In the genomic region with DNA sequence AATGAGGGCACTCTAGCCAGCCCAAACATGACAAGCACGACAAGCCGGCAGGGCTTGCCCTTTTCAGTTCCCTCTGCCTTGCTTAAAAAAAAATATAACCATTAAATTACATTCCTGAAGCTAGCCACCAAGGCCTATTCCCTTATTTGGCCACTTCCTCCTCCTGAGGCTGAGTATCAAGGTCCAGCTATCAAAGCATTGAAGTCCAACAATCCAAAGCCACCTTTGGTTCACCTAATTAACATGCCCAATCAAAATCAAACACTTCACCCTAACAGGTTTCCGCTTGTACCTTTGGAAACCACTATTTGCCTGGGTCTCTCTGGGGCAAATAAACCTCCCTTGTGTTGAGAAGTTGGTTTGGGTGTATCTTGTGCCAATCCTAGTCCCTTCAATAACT, we compare ENCODE assay signal across 33 mouse cellular contexts. TPM values are rescaled to one million over a fixed set of nuclear protein-coding genes. Genes with fewer than 3 reads are reported as not detected.
A peak's percentile ranks its signal among the peaks of the same experiment; 100 is the strongest.
DNase-seq lines count a peak whose midpoint lies in the region; ATAC-seq and TF ChIP-seq lines count a peak whose summit lies in the region.
"Had no signal": no experiment of that assay in that cellular context is flagged by ENCODE, and none has a peak within 500 bp of the region (broad histone marks: within the 10 kb centered on the region; RNA-seq: fewer than 3 reads in every experiment).

No protein-coding gene starts in this region.

- 52% methylated on average over 3 of the region's 3 CpGs for WGBS in kidney, postnatal 0 days
- WGBS in lung, embryonic 16.5 days, result 47% methylated on average over 3 of the region's 3 CpGs
- WGBS in lung, adult 2 months, result 43% methylated on average over 3 of the region's 3 CpGs
- WGBS in stomach, embryonic 16.5 days, result 59% methylated on average over 3 of the region's 3 CpGs
- 80% methylated on average over 3 of the region's 3 CpGs for WGBS in neural tube, embryonic 15.5 days

- peak; percentile 31 for DNase-seq in adrenal gland, postnatal 14 days
- DNase-seq in adrenal gland, adult 8-10 months, result no peak
- DNase-seq in kidney, postnatal 0 days (ENCODE audit: low spot score), result peak; percentile 50
- DNase-seq in kidney, adult 9 months, result no peak
- DNase-seq in lung, adult 2 months, result no peak
- DNase-seq: cerebellum, adult 2 months; cerebellum, postnatal 14 days; gastrocnemius, adult 2 months; heart, postnatal 10 days; left cerebral cortex, postnatal 4 days; right cerebral cortex, postnatal 25 days; spleen, adult 18-20 months; thymus, postnatal 4 days had no signal

- TF ChIP-seq CTCF in kidney, postnatal 0 days (IDR thresholded peaks at IDR 0.05; ENCODE audit: low read depth), result no peak
- no peak for TF ChIP-seq CTCF in lung, adult 2 months (IDR thresholded peaks at IDR 0.05; ENCODE audit: insufficient read depth, low read length)

- no peaks in the 10 kb centered on the region for H3K27me3 ChIP-seq in kidney, postnatal 0 days (ENCODE audit: insufficient read depth, low read length)
- no peaks in the 10 kb centered on the region for H3K27me3 ChIP-seq in lung, embryonic 16.5 days (ENCODE audit: control insufficient read depth, insufficient read depth, low read depth, low read length)
- no peaks in the 10 kb centered on the region for H3K27me3 ChIP-seq in stomach, embryonic 16.5 days (ENCODE audit: control insufficient read depth, insufficient read depth, low read length)
- no peaks in the 10 kb centered on the region for H3K27me3 ChIP-seq in neural tube, embryonic 15.5 days (replicated peaks)
- H3K27me3 ChIP-seq: heart, embryonic 13.5 days; hindbrain, embryonic 15.5 days; lung, embryonic 15.5 days; midbrain, embryonic 15.5 days; Patski had no signal

- H3K27ac ChIP-seq in kidney, postnatal 0 days, result peak overlapping the region; percentile 58; the same call in 1 of the 2 replicates
- H3K27ac ChIP-seq in lung, embryonic 16.5 days (ENCODE audit: low read length), result peak overlapping the region; percentile 47; the same call in 1 of the 2 replicates
- 0 out of 2 replicates have a peak overlapping the region, but pooled peaks have one; percentile 38 for H3K27ac ChIP-seq in stomach, embryonic 16.5 days (ENCODE audit: low read length)
- H3K27ac ChIP-seq in neural tube, embryonic 15.5 days (replicated peaks), result no peak overlapping the region
- H3K27ac ChIP-seq: gastrocnemius, adult 2 months; heart, embryonic 13.5 days; hindbrain, embryonic 10.5 days; hindbrain, embryonic 15.5 days; liver, embryonic 14.5 days; midbrain, embryonic 15.5 days had no signal

- H3K4me2 ChIP-seq in kidney, postnatal 0 days (ENCODE audit: low read length), result no peak overlapping the region
- H3K4me2 ChIP-seq in lung, embryonic 16.5 days (ENCODE audit: low read depth, low read length), result no peak overlapping the region
- no peak overlapping the region for H3K4me2 ChIP-seq in stomach, embryonic 16.5 days (ENCODE audit: low read depth, low read length)
- H3K4me2 ChIP-seq in neural tube, embryonic 15.5 days, result no peak overlapping the region
- H3K4me2 ChIP-seq: heart, embryonic 13.5 days; hindbrain, embryonic 15.5 days; lung, embryonic 15.5 days; midbrain, embryonic 15.5 days had no signal

- no peak for ATAC-seq in kidney, postnatal 0 days (replicated peaks; ENCODE audit: low FRiP score, low read depth)
- no peak for ATAC-seq in lung, embryonic 16.5 days (ENCODE audit: low read depth)
- no peak for ATAC-seq in stomach, embryonic 16.5 days (ENCODE audit: insufficient read depth, low FRiP score)
- no peak for ATAC-seq in neural tube, embryonic 15.5 days (ENCODE audit: low FRiP score)
- ATAC-seq: forebrain, embryonic 16.5 days; inflammation-experienced regulatory T-cells, adult 6 months; midbrain, embryonic 15.5 days; Patski had no signal

- no peak overlapping the region for H3K4me3 ChIP-seq in kidney, postnatal 0 days (replicated peaks; ENCODE audit: low read depth, low read length)
- H3K4me3 ChIP-seq in lung, embryonic 16.5 days (ENCODE audit: low read length), result no peak overlapping the region
- H3K4me3 ChIP-seq in lung, adult 2 months (replicated peaks; ENCODE audit: extremely low read depth, low read depth, low read length), result no peak overlapping the region
- no peak overlapping the region for H3K4me3 ChIP-seq in stomach, embryonic 16.5 days (replicated peaks; ENCODE audit: low read length)
- no peak overlapping the region for H3K4me3 ChIP-seq in neural tube, embryonic 15.5 days (replicated peaks)
- H3K4me3 ChIP-seq: erythroblast, embryonic 14.5 days; gastrocnemius, adult 2 months; heart, embryonic 13.5 days; hindbrain, embryonic 10.5 days; hindbrain, embryonic 15.5 days; lung, embryonic 15.5 days; midbrain, embryonic 15.5 days had no signal

- no peak for TF ChIP-seq POLR2A in lung, adult 2 months (IDR thresholded peaks at IDR 0.05; ENCODE audit: borderline replicate concordance, extremely low read depth, low read depth, low read length)

- peaks cover 5% of the 10 kb centered on the region for H3K4me1 ChIP-seq in kidney, postnatal 0 days (replicated peaks; ENCODE audit: insufficient read depth, low read length)
- H3K4me1 ChIP-seq in lung, embryonic 16.5 days (replicated peaks; ENCODE audit: control insufficient read depth, insufficient read depth, low read length), result peaks cover 12% of the 10 kb centered on the region
- H3K4me1 ChIP-seq in lung, adult 2 months (ENCODE audit: control insufficient read depth, insufficient read depth, low read length), result peaks cover 7% of the 10 kb centered on the region; the same call in 1 of the 2 replicates
- peaks cover 13% of the 10 kb centered on the region for H3K4me1 ChIP-seq in stomach, embryonic 16.5 days (ENCODE audit: control insufficient read depth, insufficient read depth, low read length)
- H3K4me1 ChIP-seq in neural tube, embryonic 15.5 days, result peaks cover 12% of the 10 kb centered on the region; the same call in 1 of the 2 replicates
- H3K4me1 ChIP-seq: hindbrain, embryonic 15.5 days; midbrain, embryonic 15.5 days had no signal

- H3K36me3 ChIP-seq in kidney, postnatal 0 days (ENCODE audit: insufficient read depth, low read length), result no peaks in the 10 kb centered on the region
- no peaks in the 10 kb centered on the region for H3K36me3 ChIP-seq in lung, embryonic 16.5 days (ENCODE audit: control insufficient read depth, insufficient read depth, low read length)
- H3K36me3 ChIP-seq in stomach, embryonic 16.5 days (ENCODE audit: control insufficient read depth, insufficient read depth, low read length), result no peaks in the 10 kb centered on the region
- no peaks in the 10 kb centered on the region for H3K36me3 ChIP-seq in neural tube, embryonic 15.5 days
- H3K36me3 ChIP-seq: heart, embryonic 13.5 days; hindbrain, embryonic 10.5 days; hindbrain, embryonic 15.5 days; lung, embryonic 15.5 days; midbrain, embryonic 15.5 days had no signal

- H3K9ac ChIP-seq in kidney, postnatal 0 days (ENCODE audit: low read depth, low read length), result no peak overlapping the region
- no peak overlapping the region for H3K9ac ChIP-seq in lung, embryonic 16.5 days (ENCODE audit: low read length)
- H3K9ac ChIP-seq in stomach, embryonic 16.5 days (ENCODE audit: low read length), result no peak overlapping the region
- no peak overlapping the region for H3K9ac ChIP-seq in neural tube, embryonic 15.5 days (replicated peaks)
- H3K9ac ChIP-seq: heart, embryonic 13.5 days; hindbrain, embryonic 15.5 days; liver, embryonic 14.5 days; lung, embryonic 15.5 days; midbrain, embryonic 15.5 days had no signal

- H3K9me3 ChIP-seq in kidney, postnatal 0 days (replicated peaks; ENCODE audit: low read length), result no peaks in the 10 kb centered on the region
- no peaks in the 10 kb centered on the region for H3K9me3 ChIP-seq in lung, embryonic 16.5 days (ENCODE audit: control insufficient read depth, low read length)
- no peaks in the 10 kb centered on the region for H3K9me3 ChIP-seq in stomach, embryonic 16.5 days (replicated peaks; ENCODE audit: control insufficient read depth, low read length)
- no peaks in the 10 kb centered on the region for H3K9me3 ChIP-seq in neural tube, embryonic 15.5 days (replicated peaks)
- H3K9me3 ChIP-seq: heart, embryonic 13.5 days; hindbrain, embryonic 10.5 days; hindbrain, embryonic 15.5 days; lung, embryonic 15.5 days; midbrain, embryonic 15.5 days had no signal

RNA-seq across cellular contexts. Expression of gene Gm10309, which starts 55.5 kb away (rescaled TPM):
- total RNA-seq in adrenal gland, postnatal 14 days (2021), result 0.38 TPM in 1 of 2 replicates, not detected in the other
- total RNA-seq in adrenal gland, adult 8-10 months (2022), result under 1 TPM in 1 of 4 experiments, not detected in 3; 0.28 TPM
- polyA plus RNA-seq in kidney, postnatal 0 days (2015; fragmentation: Nextera tagmentation; extraction: Ambion mirVana), result 0.09 and 0.18 TPM in 2 replicates
- polyA plus RNA-seq in lung, embryonic 16.5 days (2015; fragmentation: Nextera tagmentation; extraction: Ambion mirVana), result 0.54 and 0.55 TPM in 2 replicates
- polyA plus RNA-seq in lung, adult 2 months (2012; rRNA removed), result 0.30 and 0.37 TPM in 2 replicates
- 0.19 and 0.34 TPM in 2 replicates for polyA plus RNA-seq in stomach, embryonic 16.5 days (2015; fragmentation: Nextera tagmentation; extraction: Ambion mirVana)
- 0.46 and 0.49 TPM in 2 replicates for polyA plus RNA-seq in neural tube, embryonic 15.5 days (2015; fragmentation: Nextera tagmentation; extraction: Ambion mirVana)
- total RNA-seq: heart, adult 8-10 months; heart, postnatal 10 days; layer of hippocampus, adult 8-10 months; layer of hippocampus, postnatal 25 days; left cerebral cortex, adult 8-10 months; left cerebral cortex, postnatal 4 days; MEL; neutrophil, adult 5-6 weeks had no signal
- polyA plus RNA-seq: cerebellum, adult 2 months; cortical plate, adult 2 months; Patski had no signal

Comparison
In these comparisons a context has a peak if more than half of its experiments do, and no peak if none do; other contexts are left out.
1. DNase-seq: peak in adrenal gland, postnatal 14 days (single experiment) and kidney, postnatal 0 days (single experiment); none in adrenal gland, adult 8-10 months (single experiment), kidney, adult 9 months (single experiment) and lung, adult 2 months (single experiment).